Mouse (Mus musculus) layer of hippocampus, adult 11-12 months (tissue): ENCODE results near the gene Zfp341.

Experiments
- DNase-seq: peaks from one replicate; pipeline ENCODE4 v3.0.0; 2022; ENCODE audit warnings: low spot score

Zfp341 gene

GRCm38 (mm10) chr2:154586405-154586804 is 26.7 kb upstream of the Zfp341 start:
- DNase-seq: no peak

- DNase-seq: no peak
Measured at GRCm38 (mm10) chr2:154589051-154589450, 24.0 kb upstream of the Zfp341 start.

- no peak for DNase-seq
Measured at GRCm38 (mm10) chr2:154591239-154591638, 21.9 kb upstream of the Zfp341 start.

GRCm38 (mm10) chr2:154593025-154593424 is 20.1 kb upstream of the Zfp341 start:
- no peak for DNase-seq

GRCm38 (mm10) chr2:154595775-154596174 is 17.3 kb upstream of the Zfp341 start:
- DNase-seq: no peak

GRCm38 (mm10) chr2:154597399-154597798 is 15.7 kb upstream of the Zfp341 start:
- DNase-seq: no peak

GRCm38 (mm10) chr2:154600586-154600985 is 12.5 kb upstream of the Zfp341 start:
- no peak for DNase-seq

GRCm38 (mm10) chr2:154601324-154601723 is 11.8 kb upstream of the Zfp341 start:
- no peak for DNase-seq

- no peak for DNase-seq
Measured at GRCm38 (mm10) chr2:154603007-154603637, 10.0 kb upstream of the Zfp341 start.

- DNase-seq: peak; percentile 100
Measured at GRCm38 (mm10) chr2:154603638-154604153, 9.4 kb upstream of the Zfp341 start, which contains the start of gene Pxmp4. TSS of gene Pxmp4 (minus strand) at chr2:154603708.

- DNase-seq: no peak
Measured at GRCm38 (mm10) chr2:154604156-154604555, 8.9 kb upstream of the Zfp341 start.

GRCm38 (mm10) chr2:154606965-154607364 is 6.1 kb upstream of the Zfp341 start:
- DNase-seq: no peak

- no peak for DNase-seq
Measured at GRCm38 (mm10) chr2:154609050-154609767, 3.9 kb upstream of the Zfp341 start.

GRCm38 (mm10) chr2:154614841-154615576 is 1.9 kb downstream of the Zfp341 start:
- DNase-seq: no peak

GRCm38 (mm10) chr2:154615674-154616073 is 2.6 kb downstream of the Zfp341 start:
- DNase-seq: no peak

- no peak for DNase-seq
Measured at GRCm38 (mm10) chr2:154617061-154617460, 4.0 kb downstream of the Zfp341 start.

GRCm38 (mm10) chr2:154621684-154622083 is 8.6 kb downstream of the Zfp341 start:
- DNase-seq: no peak

GRCm38 (mm10) chr2:154624137-154624536 is 11.0 kb downstream of the Zfp341 start:
- DNase-seq: no peak

- DNase-seq: peak; percentile 31
Measured at GRCm38 (mm10) chr2:154630531-154630930, 17.4 kb downstream of the Zfp341 start.

- no peak for DNase-seq
Measured at GRCm38 (mm10) chr2:154632203-154632780, 19.2 kb downstream of the Zfp341 start.

- DNase-seq: no peak
Measured at GRCm38 (mm10) chr2:154633039-154633742, 20.1 kb downstream of the Zfp341 start.
